Mouse (Mus musculus) gastrocnemius, adult 18-20 months (tissue): ENCODE measurements around the gene Hist1h2bp. TPM values are rescaled to one million over a fixed set of nuclear protein-coding genes. Genes with fewer than 3 reads are reported as not detected.

Source experiments
- microRNA-seq: library from miRNA; unstranded; fragments of <30 nt; microRNA quantifications from one replicate; pipeline ENCODE4 v1.2.0, GENCODE M21; 2021
- total RNA-seq, 2 experiments: library from RNA; stranded (reverse); gene quantifications; 2 replicates each; pipeline ENCODE4 v1.2.3; 2021

Hist1h2bp gene
- total RNA-seq, 2 experiments from 2014 or later = not detected

Small RNA genes within 50 kb of the gene (microRNA-seq; reads per million reads assigned to microRNA genes)
- gene Gm19658 = not detected
- gene Gm44346 = not detected
- gene Gm44454 = not detected
- gene Gm44466 = not detected

Other genes starting within 250 kb of the Hist1h2bp start
- not detected for gene Olfr1366, start 244.7 kb upstream of the Hist1h2bp start, total RNA-seq
- gene Olfr1535, start 227.6 kb upstream of the Hist1h2bp start, total RNA-seq = not detected
- not detected for gene Olfr1364, start 205.7 kb upstream of the Hist1h2bp start, total RNA-seq
- not detected for gene Olfr1362, start 173.4 kb upstream of the Hist1h2bp start, total RNA-seq
- gene Olfr11, start 144.9 kb upstream of the Hist1h2bp start, total RNA-seq = not detected
- not detected for gene Olfr1361, start 124.1 kb upstream of the Hist1h2bp start, total RNA-seq
- gene Olfr1360, start 110.1 kb upstream of the Hist1h2bp start, total RNA-seq = not detected
- gene Olfr1359, start 89.3 kb upstream of the Hist1h2bp start, total RNA-seq = not detected
- gene Hist1h2bl, start 71.3 kb upstream of the Hist1h2bp start, total RNA-seq = 1 to 10 TPM; 3.4 to 3.7 TPM
- 1 to 10 TPM in 1 of 2 experiments, not detected in 1; 1.5 TPM for gene Hist1h2ai, start 71.0 kb upstream of the Hist1h2bp start, total RNA-seq
- gene Hist1h3h, start 69.8 kb upstream of the Hist1h2bp start, total RNA-seq = 1 to 10 TPM in 1 of 2 experiments, not detected in 1; 2.3 TPM
- gene Hist1h2bm, start 65.4 kb upstream of the Hist1h2bp start, total RNA-seq = not detected
- under 1 TPM; 0.43 to 0.59 TPM for gene Hist1h4j, start 52.4 kb upstream of the Hist1h2bp start, total RNA-seq
- 10 to 100 TPM; 15.2 to 22.0 TPM for gene Hist1h4k, start 37.0 kb upstream of the Hist1h2bp start, total RNA-seq
- not detected for gene Hist1h2ak, start 33.6 kb upstream of the Hist1h2bp start, total RNA-seq
- gene Hist1h2bn, start 33.3 kb upstream of the Hist1h2bp start, total RNA-seq = 1 to 10 TPM in 1 of 2 experiments, not detected in 1; 1.1 TPM
- under 1 TPM; 0.32 to 0.52 TPM for gene Hist1h1b, start 6.8 kb upstream of the Hist1h2bp start, total RNA-seq
- gene Hist1h3i, start 4.1 kb upstream of the Hist1h2bp start, total RNA-seq = 10 to 100 TPM; 12.0 to 12.2 TPM
- not detected for gene Hist1h2an, start 243 bp upstream of the Hist1h2bp start, total RNA-seq
- 10 to 100 TPM; 14.4 to 17.7 TPM for gene Hist1h2bq, start 22.7 kb downstream of the Hist1h2bp start, total RNA-seq
- gene Hist1h2ao, start 23.0 kb downstream of the Hist1h2bp start, total RNA-seq = 1 to 10 TPM; 3.1 to 3.5 TPM
- 10 to 100 TPM; 46.0 to 49.7 TPM for gene Hist1h4m, start 24.3 kb downstream of the Hist1h2bp start, total RNA-seq
- gene Hist1h4n, start 44.7 kb downstream of the Hist1h2bp start, total RNA-seq = 1 to 10 TPM; 5.3 to 9.1 TPM
- gene Hist1h2ap, start 46.0 kb downstream of the Hist1h2bp start, total RNA-seq = not detected
- 10 to 100 TPM; 14.3 to 17.8 TPM for gene Hist1h2br, start 46.3 kb downstream of the Hist1h2bp start, total RNA-seq
- under 1 TPM; 0.48 to 0.69 TPM for gene Zfp184, start 157.6 kb downstream of the Hist1h2bp start, total RNA-seq
- not detected for gene Pom121l2, start 193.7 kb downstream of the Hist1h2bp start, total RNA-seq
- gene Prss16, start 222.3 kb downstream of the Hist1h2bp start, total RNA-seq = not detected
- gene Hist1h2ah, start 248.1 kb downstream of the Hist1h2bp start, total RNA-seq = 1 to 10 TPM; 1.6 to 2.2 TPM
- 1 to 10 TPM; 2.1 to 3.6 TPM for gene Hist1h2bk, start 248.4 kb downstream of the Hist1h2bp start, total RNA-seq